Mouse (Mus musculus) hindbrain, embryonic 10.5 days (tissue): ENCODE data around the gene Usp19. TPM values are rescaled to one million over a fixed set of nuclear protein-coding genes. Genes with fewer than 3 reads are reported as not detected.

Experiments
- DNase-seq: peaks from one replicate; pipeline ENCODE4 v3.0.0-alpha.2; 2017; ENCODE audit warnings: low spot score
- H3K27ac ChIP-seq: fragments of 300-500 bp; sonication (generic); 2 replicates; pipeline ENCODE4 v1.5.1; 2016; ENCODE audit warnings: mild to moderate bottlenecking, moderate library complexity
- H3K27me3 ChIP-seq: fragments of 300-500 bp; sonication (generic); 2 replicates; pipeline ENCODE4 v1.6.1; 2016; ENCODE audit warnings: mild to moderate bottlenecking; ENCODE audit not compliant: poor library complexity, insufficient read depth, severe bottlenecking
- H3K36me3 ChIP-seq: fragments of 300-500 bp; sonication (generic); 2 replicates; pipeline ENCODE4 v1.6.1; 2016; ENCODE audit warnings: mild to moderate bottlenecking, moderate library complexity
- H3K4me1 ChIP-seq: fragments of 300-500 bp; sonication (generic); replicated peaks from 2 replicates; pipeline ENCODE4 v1.6.1; 2016; ENCODE audit warnings: mild to moderate bottlenecking
- H3K4me3 ChIP-seq: fragments of 300-500 bp; sonication (generic); 2 replicates; pipeline ENCODE4 v1.5.1; 2016; ENCODE audit warnings: mild to moderate bottlenecking, moderate library complexity
- H3K9me3 ChIP-seq: fragments of 300-500 bp; sonication (generic); 2 replicates; pipeline ENCODE4 v1.6.1; 2016; ENCODE audit warnings: mild to moderate bottlenecking, moderate library complexity
- WGBS: fragments of 180-500 bp; shearing (Covaris S2); methylation state at CpG from one replicate; pipeline ENCODE4 v1.1.7; 2016; 5-methylcytosine and 5-hydroxymethylcytosine counted together
- polyA plus RNA-seq: library from polyadenylated mRNA; unstranded; fragments of >200 nt; fragmentation: Nextera tagmentation; extraction: Ambion mirVana; gene quantifications from 2 replicates; pipeline ENCODE4 v1.2.1, GENCODE M21; 2016

Usp19 gene
- polyA plus RNA-seq, 1 experiment from 2014 or later: 87.8 TPM

DNA sequence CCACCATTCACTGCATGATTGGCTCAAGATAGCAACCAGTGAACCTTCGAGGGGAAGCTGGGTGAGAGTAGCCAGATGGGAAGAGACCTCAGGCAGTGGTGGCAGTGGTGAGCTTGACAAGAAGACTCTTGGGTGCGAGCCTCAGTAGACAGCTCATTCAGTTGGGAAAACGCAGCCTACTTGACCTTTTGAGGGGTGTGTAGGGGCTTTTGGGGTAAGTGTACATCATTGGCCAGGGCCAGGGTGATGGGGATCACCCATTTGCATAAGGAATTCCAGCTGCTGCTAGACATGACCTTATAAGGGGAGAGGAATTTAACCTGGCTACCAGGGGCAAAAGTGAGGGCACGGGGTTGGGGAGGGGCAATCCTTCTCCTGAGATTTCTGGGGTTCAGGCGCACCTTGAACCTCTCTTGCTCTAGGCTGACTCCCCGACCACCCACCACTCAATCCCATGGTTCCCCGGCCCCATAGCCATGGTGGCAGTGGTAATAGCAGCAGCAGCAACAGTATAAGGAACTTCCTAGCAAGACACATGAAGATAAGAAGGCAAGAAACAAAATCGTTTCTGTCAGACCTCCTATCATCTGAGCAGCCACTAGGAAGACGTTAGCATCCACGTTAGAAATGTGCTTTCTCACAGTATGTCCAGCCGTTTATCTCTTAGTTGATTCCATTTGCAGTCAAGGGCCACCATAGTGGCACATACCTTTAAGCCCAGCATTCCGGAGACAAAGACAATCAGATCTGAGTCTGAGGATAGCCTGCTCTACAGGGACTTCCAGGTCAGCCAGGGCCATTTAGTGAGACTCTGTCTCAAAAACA is 34.4 kb upstream of the Usp19 start:
- Histone ChIP-seq H3K27me3 (peaks cover 17% of the 10 kb centered on the region), H3K27ac (no peak overlapping the region), H3K4me3 (no peak overlapping the region), H3K9me3 (no peaks in the 10 kb centered on the region), H3K36me3 (no peaks in the 10 kb centered on the region), H3K4me1 (peaks cover 30% of the 10 kb centered on the region)
- no peak for DNase-seq
- 76% methylated on average over 12 of the region's 12 CpGs for WGBS

DNA sequence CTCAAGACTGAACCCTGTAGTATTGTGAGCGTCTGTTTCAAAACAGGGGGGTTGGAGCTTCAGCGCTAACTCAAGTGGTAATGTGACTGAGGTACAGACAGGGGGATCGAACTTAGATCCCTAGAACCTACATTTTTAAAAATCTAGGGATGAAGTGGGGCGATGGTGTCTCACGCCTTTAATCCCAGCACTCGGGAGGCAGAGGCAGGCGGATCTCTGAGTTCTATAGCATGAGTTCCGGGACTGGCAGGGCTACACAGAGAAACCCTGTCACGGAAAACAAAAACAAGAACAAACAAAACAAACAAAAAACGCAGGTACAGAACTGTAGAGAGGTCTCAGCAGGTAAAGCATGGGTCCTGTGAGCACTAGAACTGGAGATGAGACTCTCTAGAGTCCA is 33.4 kb upstream of the Usp19 start:
- Histone ChIP-seq H3K27ac (no peak overlapping the region), H3K9me3 (no peaks in the 10 kb centered on the region), H3K4me1 (peaks cover 30% of the 10 kb centered on the region), H3K4me3 (no peak overlapping the region), H3K36me3 (0 out of 2 replicates have a peak, but pooled peaks cover under 1% of the 10 kb centered on the region), H3K27me3 (peaks cover 7% of the 10 kb centered on the region; the same call in 1 of the 2 replicates)
- 87% methylated on average over 10 of the region's 10 CpGs for WGBS
- DNase-seq: no peak

DNA sequence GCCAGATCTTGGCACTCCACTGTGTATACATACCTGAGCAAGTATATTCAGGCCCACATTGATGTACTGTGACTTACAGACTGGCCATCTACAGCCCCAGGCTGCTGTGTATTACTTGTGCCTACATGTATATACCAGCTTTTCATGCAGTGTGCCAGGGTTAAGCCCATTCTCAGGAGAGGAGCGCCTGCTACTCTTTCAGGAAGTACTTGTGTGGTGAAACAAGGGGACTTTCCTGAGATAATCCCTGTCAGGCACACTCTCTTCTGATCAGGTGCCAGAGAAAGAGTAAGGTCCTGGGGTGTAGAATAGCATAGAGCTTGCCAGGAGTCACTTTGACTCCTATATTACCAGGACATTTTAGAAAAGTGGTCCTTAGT is 30.5 kb upstream of the Usp19 start:
- H3K36me3 ChIP-seq: peaks cover 31% of the 10 kb centered on the region
- H3K9me3 ChIP-seq: no peaks in the 10 kb centered on the region
- peak overlapping the region; percentile 98 for H3K4me3 ChIP-seq
- peaks cover 21% of the 10 kb centered on the region for H3K4me1 ChIP-seq
- H3K27ac ChIP-seq: peak overlapping the region; percentile 96
- WGBS: 90% methylated on average over 1 of the region's 1 CpGs
- DNase-seq: no peak
- H3K27me3 ChIP-seq: peaks cover 6% of the 10 kb centered on the region; the same call in 1 of the 2 replicates

DNA sequence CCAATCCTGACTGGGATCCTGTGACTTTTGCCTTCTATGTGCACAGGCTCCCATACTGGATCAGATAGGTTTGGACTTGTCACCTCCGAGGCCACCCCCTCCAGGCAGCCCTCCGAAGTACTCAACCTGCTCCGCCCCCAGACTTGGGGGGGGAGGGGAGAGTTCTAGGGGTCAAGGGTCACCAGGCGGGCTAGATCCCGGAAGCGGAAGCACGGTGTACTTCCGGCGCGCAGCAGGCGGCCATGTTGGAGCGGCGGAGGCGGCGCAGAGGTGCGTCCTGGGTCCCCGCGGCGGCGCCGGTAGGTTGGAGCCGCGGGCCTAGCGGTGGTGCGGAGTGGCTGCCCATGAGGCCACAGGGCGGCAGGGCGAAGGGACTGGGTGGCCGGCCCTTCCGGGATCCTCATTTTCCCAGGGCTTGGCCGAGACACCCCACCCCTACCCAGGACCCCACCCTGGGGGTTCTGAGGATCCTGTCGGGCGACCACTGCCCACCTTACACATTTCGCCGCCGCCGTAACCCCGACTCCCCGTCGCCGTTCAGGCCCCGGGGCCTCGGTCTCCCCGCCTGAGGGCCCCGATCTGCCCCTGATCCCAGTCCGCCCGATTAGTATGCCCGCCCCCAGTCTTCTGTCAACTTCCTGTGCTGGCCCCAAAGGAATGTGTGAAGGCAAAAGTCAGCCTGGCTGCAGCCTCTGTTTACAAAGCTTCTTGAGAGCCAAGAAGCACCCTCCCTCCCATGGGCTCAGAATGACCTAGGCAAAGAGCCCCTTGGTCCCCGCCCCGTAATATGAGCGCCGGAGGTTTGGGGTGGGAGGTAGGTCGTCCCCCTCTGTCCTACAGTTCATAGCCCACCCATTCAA is 29.9 kb upstream of the Usp19 start, which contains the start of gene Ccdc71:
Gene Ccdc71, plus strand, starts transcription at position 209 of the 860 bp plus-strand sequence.
- Histone ChIP-seq H3K4me1 (peaks cover 21% of the 10 kb centered on the region), H3K9me3 (no peaks in the 10 kb centered on the region), H3K4me3 (peak within 1 kb of the TSS; percentile 98), H3K27ac (peak within 1 kb of the TSS; percentile 96), H3K36me3 (peaks cover 37% of the 10 kb centered on the region), H3K27me3 (peaks cover 6% of the 10 kb centered on the region; the same call in 1 of the 2 replicates)
- DNase-seq: peak; percentile 87
- 1% methylated on average over 52 of the region's 52 CpGs for WGBS

DNA sequence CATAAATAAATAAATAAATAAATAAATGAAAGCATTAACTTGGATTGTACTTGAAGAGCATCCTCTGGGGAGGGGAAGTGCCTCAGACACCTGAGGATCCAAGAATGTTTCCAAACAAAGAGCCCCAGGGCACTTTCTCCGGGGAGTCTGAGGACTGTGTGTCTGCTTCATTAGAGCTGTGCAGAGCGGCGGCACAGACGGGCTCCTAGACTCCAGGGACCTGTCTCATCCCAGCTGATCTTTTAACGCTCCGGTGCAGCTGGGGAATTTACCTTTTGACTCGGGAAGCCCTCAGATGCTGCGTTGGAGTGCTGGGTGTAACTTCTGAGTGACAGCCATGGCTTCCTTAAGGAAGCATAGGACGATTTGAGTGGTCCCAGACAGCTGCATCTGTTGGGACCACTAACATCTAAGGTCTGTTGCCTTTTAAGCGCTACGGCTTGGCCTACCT is 29.2 kb upstream of the Usp19 start, which contains the start of gene Klhdc8b:
Gene Klhdc8b, minus strand, starts transcription at position 401 of the 451 bp plus-strand sequence.
- H3K4me1 ChIP-seq: peaks cover 21% of the 10 kb centered on the region
- H3K9me3 ChIP-seq: no peaks in the 10 kb centered on the region
- DNase-seq: no peak
- H3K4me3 ChIP-seq: peak within 1 kb of the TSS; percentile 98
- 24% methylated on average over 11 of the region's 11 CpGs for WGBS
- H3K27ac ChIP-seq: peak within 1 kb of the TSS; percentile 96
- peaks cover 43% of the 10 kb centered on the region for H3K36me3 ChIP-seq
- peaks cover 6% of the 10 kb centered on the region; the same call in 1 of the 2 replicates for H3K27me3 ChIP-seq

DNA sequence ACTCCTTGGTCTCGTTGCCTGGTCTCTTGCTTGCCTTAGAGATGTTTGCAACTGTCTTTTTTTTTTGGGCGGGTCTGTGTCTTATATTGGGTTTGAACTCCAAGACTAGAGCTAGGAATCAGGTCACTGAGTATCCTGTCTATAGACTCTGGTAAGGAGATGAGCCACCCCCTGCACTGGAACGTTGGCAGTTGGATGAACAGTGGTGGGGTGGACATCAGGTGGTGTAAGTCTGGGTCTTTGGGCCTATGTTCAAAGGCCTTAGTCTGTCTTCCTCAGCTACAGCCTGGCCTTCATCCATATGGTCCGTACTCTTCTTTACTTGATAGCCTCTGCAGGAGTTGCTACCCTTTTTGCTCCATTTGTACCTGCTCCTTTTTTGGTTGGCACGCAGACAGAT is 28.7 kb upstream of the Usp19 start:
- no peak for DNase-seq
- H3K4me3 ChIP-seq: peak overlapping the region; percentile 98
- H3K27me3 ChIP-seq: peaks cover 6% of the 10 kb centered on the region; the same call in 1 of the 2 replicates
- no peaks in the 10 kb centered on the region for H3K9me3 ChIP-seq
- peaks cover 48% of the 10 kb centered on the region for H3K36me3 ChIP-seq
- WGBS: 90% methylated on average over 5 of the region's 5 CpGs
- H3K4me1 ChIP-seq: peaks cover 21% of the 10 kb centered on the region
- H3K27ac ChIP-seq: peak overlapping the region; percentile 96

DNA sequence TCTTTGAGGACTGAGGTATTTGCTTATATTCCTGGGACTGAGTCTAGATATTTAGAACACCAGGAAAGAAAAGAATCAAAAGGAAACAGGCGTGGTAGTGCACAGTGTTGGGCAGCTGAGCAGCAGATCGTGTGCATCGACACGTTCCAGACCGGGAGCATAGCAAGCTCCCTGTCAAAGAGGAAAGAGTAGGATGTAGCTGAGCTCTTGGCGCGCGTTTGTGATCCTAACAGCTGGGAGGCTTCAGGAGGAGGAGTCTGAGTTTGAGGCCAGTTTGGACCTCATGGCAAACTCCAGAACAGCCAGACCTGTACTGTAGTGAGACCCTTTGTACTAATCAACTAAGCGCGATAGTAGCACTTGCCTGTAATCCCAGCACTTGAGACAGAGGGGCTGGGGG is 28.2 kb upstream of the Usp19 start:
- WGBS: 93% methylated on average over 10 of the region's 10 CpGs
- Histone ChIP-seq H3K4me3 (no peak overlapping the region), H3K27me3 (peaks cover 6% of the 10 kb centered on the region; the same call in 1 of the 2 replicates), H3K36me3 (peaks cover 53% of the 10 kb centered on the region), H3K4me1 (peaks cover 21% of the 10 kb centered on the region), H3K27ac (no peak overlapping the region), H3K9me3 (no peaks in the 10 kb centered on the region)
- no peak for DNase-seq

DNA sequence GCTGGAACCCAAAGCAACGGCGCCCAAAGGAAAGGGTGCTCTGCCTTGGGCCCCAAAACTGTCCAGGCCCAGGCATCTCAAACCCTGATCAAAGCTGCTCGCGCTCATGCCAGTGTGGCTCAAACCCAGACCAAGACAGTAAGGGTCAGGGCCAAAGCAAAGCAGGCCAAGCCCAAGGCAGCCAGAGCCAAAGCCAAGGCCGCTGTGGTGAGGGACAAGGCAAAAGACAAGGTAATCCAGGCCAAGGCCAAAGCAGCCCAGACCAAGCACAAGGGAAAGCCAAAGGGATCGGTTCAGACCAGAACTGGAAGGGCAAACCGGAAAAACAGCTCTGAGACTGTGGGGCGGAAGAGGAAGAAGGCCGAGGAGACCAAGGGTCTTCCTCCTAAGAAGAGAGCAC is 26.7 kb upstream of the Usp19 start:
- no peak overlapping the region for H3K27ac ChIP-seq
- DNase-seq: no peak
- peaks cover 6% of the 10 kb centered on the region; the same call in 1 of the 2 replicates for H3K27me3 ChIP-seq
- H3K9me3 ChIP-seq: no peaks in the 10 kb centered on the region
- no peak overlapping the region for H3K4me3 ChIP-seq
- WGBS: 93% methylated on average over 9 of the region's 9 CpGs
- H3K36me3 ChIP-seq: peaks cover 58% of the 10 kb centered on the region
- peaks cover 21% of the 10 kb centered on the region for H3K4me1 ChIP-seq

DNA sequence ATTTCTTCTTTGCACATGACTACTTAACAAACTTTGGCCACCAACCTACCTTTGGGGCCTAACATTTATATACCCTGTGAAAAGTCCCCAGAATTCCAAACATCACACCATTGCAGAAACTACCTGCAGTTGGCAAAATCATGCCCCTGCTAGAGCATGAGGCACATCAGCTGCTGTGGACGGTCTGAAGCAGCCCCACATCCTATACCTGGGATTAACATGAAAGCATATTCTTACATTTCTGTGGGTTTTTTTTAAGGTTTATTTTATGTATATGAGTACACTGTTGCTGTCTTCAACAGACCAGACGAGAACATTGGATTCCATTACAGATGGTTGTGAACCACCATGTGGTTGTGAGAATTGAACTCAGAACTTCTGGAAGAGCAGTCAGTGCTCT is 24.2 kb upstream of the Usp19 start:
- 90% methylated on average over 2 of the region's 2 CpGs for WGBS
- no peak overlapping the region for H3K4me3 ChIP-seq
- no peaks in the 10 kb centered on the region for H3K9me3 ChIP-seq
- peaks cover 12% of the 10 kb centered on the region for H3K4me1 ChIP-seq
- peaks cover 58% of the 10 kb centered on the region for H3K36me3 ChIP-seq
- no peak overlapping the region for H3K27ac ChIP-seq
- no peak for DNase-seq
- no peaks in the 10 kb centered on the region for H3K27me3 ChIP-seq

DNA sequence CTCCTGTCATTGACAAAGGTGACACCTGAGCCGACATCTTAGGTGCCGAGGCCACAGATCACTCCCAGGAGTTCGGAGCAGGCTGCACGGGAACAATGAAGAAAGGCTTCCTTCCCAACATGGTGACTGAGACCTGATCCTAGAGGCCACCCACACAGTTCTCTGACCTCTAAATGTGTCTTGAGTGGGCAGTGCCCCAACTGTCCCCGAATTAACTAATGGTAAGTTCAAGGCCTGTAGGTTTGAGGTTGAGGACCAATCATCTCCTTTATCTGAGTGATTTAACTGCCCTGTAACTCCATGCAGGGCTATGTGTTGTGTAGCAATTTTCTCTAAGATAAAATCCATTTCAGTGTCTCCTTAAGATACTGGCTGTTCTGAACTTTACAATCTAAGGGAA is 21.0 kb upstream of the Usp19 start:
- no peaks in the 10 kb centered on the region for H3K27me3 ChIP-seq
- H3K4me1 ChIP-seq: no peaks in the 10 kb centered on the region
- H3K9me3 ChIP-seq: no peaks in the 10 kb centered on the region
- DNase-seq: no peak
- H3K4me3 ChIP-seq: no peak overlapping the region
- WGBS: 83% methylated on average over 5 of the region's 5 CpGs
- peaks cover 32% of the 10 kb centered on the region for H3K36me3 ChIP-seq
- H3K27ac ChIP-seq: no peak overlapping the region

DNA sequence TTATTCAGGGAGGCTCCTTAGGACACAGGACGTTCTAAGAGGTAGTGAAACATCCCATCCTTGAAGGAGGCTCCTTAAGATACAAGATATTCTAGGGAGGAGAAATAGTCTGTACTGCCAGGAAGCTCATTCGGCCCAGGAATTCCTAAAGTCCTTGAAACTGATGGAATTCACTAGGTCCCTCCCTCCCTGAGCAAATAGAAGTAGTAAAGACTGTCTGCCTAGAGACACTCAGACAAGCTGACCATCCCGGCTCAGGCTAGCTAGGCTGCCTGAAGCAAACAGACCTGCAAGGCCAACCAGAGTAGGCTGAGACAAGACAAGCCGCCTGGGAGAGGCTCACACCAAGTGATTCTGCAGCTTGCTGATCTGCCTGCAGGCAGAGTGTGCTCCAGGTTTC is 20.6 kb upstream of the Usp19 start:
- H3K4me1 ChIP-seq: no peaks in the 10 kb centered on the region
- no peak for DNase-seq
- H3K27me3 ChIP-seq: no peaks in the 10 kb centered on the region
- H3K27ac ChIP-seq: no peak overlapping the region
- H3K36me3 ChIP-seq: peaks cover 28% of the 10 kb centered on the region
- H3K9me3 ChIP-seq: no peaks in the 10 kb centered on the region
- 80% methylated on average over 4 of the region's 4 CpGs for WGBS
- no peak overlapping the region for H3K4me3 ChIP-seq

DNA sequence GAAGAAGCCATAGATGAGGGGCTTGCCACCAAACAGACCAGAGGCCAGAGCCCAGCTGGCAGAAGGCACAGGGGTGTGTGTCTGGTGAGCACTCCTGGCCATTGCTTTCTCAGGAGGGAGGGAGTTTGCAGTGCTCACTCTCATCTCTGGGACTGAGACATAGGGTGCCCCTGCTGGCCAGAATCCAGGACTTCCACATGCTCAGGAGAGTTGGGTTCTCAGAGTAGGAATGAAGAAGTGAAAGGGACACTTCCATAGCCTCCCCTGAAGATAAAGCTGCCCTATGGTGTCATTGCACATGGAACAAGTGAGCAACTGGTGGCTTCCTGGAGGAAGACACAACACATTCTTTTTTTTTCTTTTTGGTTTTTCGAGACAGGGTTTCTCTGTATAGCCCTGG is 15.9 kb upstream of the Usp19 start:
- no peaks in the 10 kb centered on the region for H3K36me3 ChIP-seq
- no peak overlapping the region for H3K27ac ChIP-seq
- no peaks in the 10 kb centered on the region for H3K9me3 ChIP-seq
- DNase-seq: no peak
- peaks cover 16% of the 10 kb centered on the region for H3K4me1 ChIP-seq
- 73% methylated on average over 1 of the region's 1 CpGs for WGBS
- no peak overlapping the region for H3K4me3 ChIP-seq
- H3K27me3 ChIP-seq: no peaks in the 10 kb centered on the region
